Mouse (Mus musculus) CH12.LX (cell line): Measurements from ENCODE around the gene Rmnd1. TPM values are rescaled to one million over a fixed set of nuclear protein-coding genes. Genes with fewer than 3 reads are reported as not detected.

Experiments used
- DNase-seq: peaks from one replicate; pipeline ENCODE4 v3.0.0-alpha.2; 2013; ENCODE audit errors: extremely low read depth
- H3K27ac ChIP-seq: 2 replicates; pipeline ENCODE4 v1.5.1; 2012; ENCODE audit warnings: low read depth, mild to moderate bottlenecking, control low read depth, moderate library complexity; ENCODE audit not compliant: insufficient read depth
- H3K27me3 ChIP-seq: replicated peaks from 2 replicates; pipeline ENCODE3; 2012; ENCODE audit warnings: inconsistent platforms
- H3K36me3 ChIP-seq, 2 experiments: replicated peaks in 1 of 2; 2 replicates each; pipeline versions ENCODE3 to v1.6.1; 2012; ENCODE audit warnings: inconsistent platforms in 1 of 2, low read length in 1 of 2, mild to moderate bottlenecking in 1 of 2, mixed read lengths in 1 of 2, moderate library complexity in 1 of 2; ENCODE audit not compliant: control insufficient read depth in 1 of 2, insufficient read depth in 1 of 2
- H3K4me1 ChIP-seq, 2 experiments: 2 replicates each; pipeline ENCODE4 v1.6.1; 2012; ENCODE audit warnings: inconsistent platforms in 1 of 2, moderate library complexity in 1 of 2; ENCODE audit not compliant: insufficient read depth in 2 of 2, control insufficient read depth in 1 of 2
- H3K4me2 ChIP-seq: 2 replicates; pipeline ENCODE4 v1.6.1; 2012; ENCODE audit warnings: low read depth, mild to moderate bottlenecking, control low read depth; ENCODE audit not compliant: poor library complexity, insufficient read depth, severe bottlenecking
- H3K4me3 ChIP-seq, 3 experiments: fragments of 150-350 bp in 1 of 3; sonication (generic) in 1 of 3; replicated peaks in 1 of 3; 2 replicates each; pipeline versions ENCODE3 to v1.5.1; 2011 to 2012; ENCODE audit warnings: low read depth in 2 of 3, low read length in 2 of 3, mild to moderate bottlenecking in 2 of 3, moderate library complexity in 2 of 3, control low read depth in 1 of 3, improper control_type of control experiment in 1 of 3, inconsistent platforms in 1 of 3, mixed read lengths in 1 of 3; ENCODE audit not compliant: poor library complexity in 1 of 3
- H3K79me2 ChIP-seq: replicated peaks from 2 replicates; pipeline ENCODE4 v1.6.1; 2012; ENCODE audit warnings: mild to moderate bottlenecking, moderate library complexity; ENCODE audit not compliant: control insufficient read depth, poor library complexity, insufficient read depth, severe bottlenecking; ENCODE audit errors: extremely low read depth
- H3K9ac ChIP-seq: 2 replicates; pipeline ENCODE4 v1.6.1; 2012; ENCODE audit warnings: low read depth, mild to moderate bottlenecking, control low read depth, moderate library complexity; ENCODE audit not compliant: insufficient read depth
- H3K9me3 ChIP-seq: replicated peaks from 2 replicates; pipeline ENCODE3; 2012; ENCODE audit warnings: low read length, inconsistent platforms, mixed read lengths
- BHLHE40 ChIP-seq: IDR thresholded peaks from 2 replicates; pipeline ENCODE4 v1.6.1; 2011; ENCODE audit warnings: mild to moderate bottlenecking, low read depth, low read length, improper control_type of control experiment
- CHD1 ChIP-seq: IDR thresholded peaks from 2 replicates; pipeline ENCODE4 v1.6.1; 2012; ENCODE audit warnings: low read depth, low read length, improper control_type of control experiment, inconsistent platforms
- CHD2 ChIP-seq: IDR thresholded peaks from 2 replicates; pipeline ENCODE4 v1.6.1; 2011; ENCODE audit warnings: low read length, improper control_type of control experiment
- CTCF ChIP-seq, 2 experiments: IDR thresholded peaks in 1 of 2; conservative IDR thresholded peaks in 1 of 2; 2 replicates each; pipeline ENCODE4 v1.5.1; 2011 to 2012; ENCODE audit warnings: low read depth in 2 of 2, low read length in 2 of 2, improper control_type of control experiment in 1 of 2, inconsistent platforms in 1 of 2, mild to moderate bottlenecking in 1 of 2, moderate library complexity in 1 of 2
- E2F4 ChIP-seq: IDR thresholded peaks from 2 replicates; pipeline ENCODE4 v1.6.1; 2011; ENCODE audit warnings: low read depth, low read length, improper control_type of control experiment; ENCODE audit not compliant: insufficient replicate concordance
- ELF1 ChIP-seq: IDR thresholded peaks from 2 replicates; pipeline ENCODE4 v1.6.1; 2014; ENCODE audit warnings: low read depth, mild to moderate bottlenecking, inconsistent platforms, low read length, improper control_type of control experiment
- EP300 ChIP-seq: IDR thresholded peaks from 2 replicates; pipeline ENCODE4 v1.6.1; 2011; ENCODE audit warnings: low read length, improper control_type of control experiment
- ETS1 ChIP-seq: conservative IDR thresholded peaks from 2 replicates; pipeline ENCODE4 v1.6.1; 2012; ENCODE audit warnings: low read depth, mild to moderate bottlenecking, inconsistent platforms, low read length, improper control_type of control experiment, moderate library complexity
- GABPA ChIP-seq: IDR thresholded peaks from 2 replicates; pipeline ENCODE4 v1.6.1; 2012; ENCODE audit warnings: low read depth, low read length, improper control_type of control experiment, inconsistent platforms; ENCODE audit not compliant: insufficient replicate concordance
- HCFC1 ChIP-seq: IDR thresholded peaks from 2 replicates; pipeline ENCODE4 v1.6.1; 2012; ENCODE audit warnings: low read depth, mild to moderate bottlenecking, inconsistent platforms, low read length, improper control_type of control experiment
- IRF4 ChIP-seq: IDR thresholded peaks from 2 replicates; pipeline ENCODE4 v1.6.1; 2014; ENCODE audit warnings: low read depth, mild to moderate bottlenecking, inconsistent platforms, low read length, improper control_type of control experiment
- JUN ChIP-seq: IDR thresholded peaks from 2 replicates; pipeline ENCODE4 v1.6.1; 2011; ENCODE audit warnings: low read depth, mild to moderate bottlenecking, low read length, improper control_type of control experiment, moderate library complexity; ENCODE audit not compliant: insufficient read depth
- JUND ChIP-seq: conservative IDR thresholded peaks from 2 replicates; pipeline ENCODE4 v1.6.1; 2011; ENCODE audit warnings: low read depth, low read length, improper control_type of control experiment
- KAT2A ChIP-seq: IDR thresholded peaks from 2 replicates; pipeline ENCODE4 v1.6.1; 2012; ENCODE audit warnings: low read length, improper control_type of control experiment, inconsistent platforms; ENCODE audit not compliant: insufficient replicate concordance
- MAFK ChIP-seq: IDR thresholded peaks from 2 replicates; pipeline ENCODE4 v1.6.1; 2011; ENCODE audit warnings: low read length, improper control_type of control experiment; ENCODE audit not compliant: insufficient replicate concordance
- MAX ChIP-seq: IDR thresholded peaks from 2 replicates; pipeline ENCODE4 v1.6.1; 2011; ENCODE audit warnings: low read length, improper control_type of control experiment
- MAZ ChIP-seq: IDR thresholded peaks from 2 replicates; pipeline ENCODE4 v1.6.1; 2012; ENCODE audit warnings: low read depth, mild to moderate bottlenecking, inconsistent platforms, low read length, improper control_type of control experiment, moderate library complexity
- MEF2A ChIP-seq: IDR thresholded peaks from 2 replicates; pipeline ENCODE4 v1.6.1; 2014; ENCODE audit warnings: low read depth, mild to moderate bottlenecking, inconsistent platforms, low read length, improper control_type of control experiment, borderline replicate concordance
- MXI1 ChIP-seq: IDR thresholded peaks from 2 replicates; pipeline ENCODE4 v1.6.1; 2011; ENCODE audit warnings: mild to moderate bottlenecking, low read depth, low read length, improper control_type of control experiment
- MYC ChIP-seq: IDR thresholded peaks from 2 replicates; pipeline ENCODE4 v1.6.1; 2011; ENCODE audit warnings: low read depth, mild to moderate bottlenecking, improper control_type of control experiment, low read length
- NELFE ChIP-seq: IDR thresholded peaks from 2 replicates; pipeline ENCODE4 v1.6.1; 2011; ENCODE audit warnings: low read depth, low read length, improper control_type of control experiment
- NRF1 ChIP-seq: IDR thresholded peaks from 2 replicates; pipeline ENCODE4 v1.6.1; 2014; ENCODE audit warnings: low read depth, mild to moderate bottlenecking, inconsistent platforms, low read length, improper control_type of control experiment, moderate library complexity
- PAX5 ChIP-seq: IDR thresholded peaks from 2 replicates; pipeline ENCODE4 v1.6.1; 2012; ENCODE audit warnings: low read length, inconsistent platforms, mixed read lengths
- POLR2A ChIP-seq: IDR thresholded peaks from 2 replicates; pipeline ENCODE4 v1.6.1; 2011; ENCODE audit warnings: low read depth, mild to moderate bottlenecking, improper control_type of control experiment, low read length
- POLR2AphosphoS2 ChIP-seq: IDR thresholded peaks from 2 replicates; pipeline ENCODE4 v1.6.1; 2011; ENCODE audit warnings: low read depth, low read length, improper control_type of control experiment
- RAD21 ChIP-seq: IDR thresholded peaks from 2 replicates; pipeline ENCODE4 v1.6.1; 2011; ENCODE audit warnings: low read depth, mild to moderate bottlenecking, low read length, improper control_type of control experiment, moderate library complexity
- RCOR1 ChIP-seq: conservative IDR thresholded peaks from 2 replicates; pipeline ENCODE4 v1.6.1; 2012; ENCODE audit warnings: low read depth, mild to moderate bottlenecking, inconsistent platforms, low read length, improper control_type of control experiment
- SIN3A ChIP-seq: IDR thresholded peaks from 2 replicates; pipeline ENCODE4 v1.6.1; 2012; ENCODE audit warnings: low read length, improper control_type of control experiment, inconsistent platforms
- SMC3 ChIP-seq: IDR thresholded peaks from 2 replicates; pipeline ENCODE4 v1.6.1; 2011; ENCODE audit warnings: low read depth, low read length, improper control_type of control experiment
- TBP ChIP-seq: conservative IDR thresholded peaks from 2 replicates; pipeline ENCODE4 v1.6.1; 2011; ENCODE audit warnings: low read depth, low read length, improper control_type of control experiment
- TCF12 ChIP-seq: IDR thresholded peaks from 2 replicates; pipeline ENCODE4 v1.6.1; 2014; ENCODE audit warnings: low read depth, mild to moderate bottlenecking, inconsistent platforms, low read length, improper control_type of control experiment
- UBTF ChIP-seq: IDR thresholded peaks from 2 replicates; pipeline ENCODE4 v1.6.1; 2012; ENCODE audit warnings: low read depth, mild to moderate bottlenecking, inconsistent platforms, low read length, improper control_type of control experiment, moderate library complexity
- USF1 ChIP-seq: IDR thresholded peaks from 2 replicates; pipeline ENCODE4 v1.6.1; 2014; ENCODE audit warnings: low read depth, mild to moderate bottlenecking, inconsistent platforms, low read length, improper control_type of control experiment
- USF2 ChIP-seq: conservative IDR thresholded peaks from 2 replicates; pipeline ENCODE4 v1.6.1; 2011; ENCODE audit warnings: low read depth, low read length, improper control_type of control experiment
- ZC3H11A ChIP-seq: IDR thresholded peaks from 2 replicates; pipeline ENCODE4 v1.6.1; 2012; ENCODE audit warnings: low read depth, mild to moderate bottlenecking, inconsistent platforms, low read length, improper control_type of control experiment
- ZKSCAN1 ChIP-seq: IDR thresholded peaks from 2 replicates; pipeline ENCODE4 v1.6.1; 2012; ENCODE audit warnings: low read depth, inconsistent platforms, low read length, improper control_type of control experiment, borderline replicate concordance
- ZMIZ1 ChIP-seq: IDR thresholded peaks from 2 replicates; pipeline ENCODE4 v1.6.1; 2012; ENCODE audit warnings: low read depth, mild to moderate bottlenecking, inconsistent platforms, low read length, improper control_type of control experiment
- ZNF384 ChIP-seq: IDR thresholded peaks from 2 replicates; pipeline ENCODE4 v1.6.1; 2012; ENCODE audit warnings: low read depth, low read length, improper control_type of control experiment, inconsistent platforms
- dilution Hi-C: fragments of 300-500 bp; cut with MboI; formaldehyde crosslinking; loops from 2 replicates; pipeline ENCODE4 v1.14.3; 2020; ENCODE audit warnings: low sequenced_read_pairs; ENCODE audit not compliant: extremely low pct_unique_long_range_greater_than_20kb, extremely low pct_ligation_motif_present
- in situ Hi-C: fragments of 300-500 bp; cut with MboI; formaldehyde crosslinking; loops from 3 replicates; pipeline ENCODE4 v1.14.3; 2019; ENCODE audit warnings: low sequenced_read_pairs, low pct_ligation_motif_present, low pct_unique_long_range_greater_than_20kb, mixed read lengths
- polyA plus RNA-seq: library from polyadenylated mRNA; unstranded; fragments of >175 nt; gene quantifications from 2 replicates; pipeline ENCODE4 v1.2.1, GENCODE M21; 2012; ENCODE audit warnings: low read depth; ENCODE audit not compliant: insufficient read length
- total RNA-seq, 2 experiments: library from RNA; depleted of rRNA; stranded (reverse); fragments of 300-350 nt in 1 of 2; fragments of >200 nt in 1 of 2; gene quantifications; 2 replicates each; pipeline ENCODE4 v1.2.3; 2012 to 2014

Gene Rmnd1
- total RNA-seq (2012; rRNA removed) (29.1 and 29.5 TPM in 2 replicates), total RNA-seq (2014; rRNA removed) (44.4 and 44.8 TPM in 2 replicates), polyA plus RNA-seq (37.6 and 43.6 TPM in 2 replicates)

DNA sequence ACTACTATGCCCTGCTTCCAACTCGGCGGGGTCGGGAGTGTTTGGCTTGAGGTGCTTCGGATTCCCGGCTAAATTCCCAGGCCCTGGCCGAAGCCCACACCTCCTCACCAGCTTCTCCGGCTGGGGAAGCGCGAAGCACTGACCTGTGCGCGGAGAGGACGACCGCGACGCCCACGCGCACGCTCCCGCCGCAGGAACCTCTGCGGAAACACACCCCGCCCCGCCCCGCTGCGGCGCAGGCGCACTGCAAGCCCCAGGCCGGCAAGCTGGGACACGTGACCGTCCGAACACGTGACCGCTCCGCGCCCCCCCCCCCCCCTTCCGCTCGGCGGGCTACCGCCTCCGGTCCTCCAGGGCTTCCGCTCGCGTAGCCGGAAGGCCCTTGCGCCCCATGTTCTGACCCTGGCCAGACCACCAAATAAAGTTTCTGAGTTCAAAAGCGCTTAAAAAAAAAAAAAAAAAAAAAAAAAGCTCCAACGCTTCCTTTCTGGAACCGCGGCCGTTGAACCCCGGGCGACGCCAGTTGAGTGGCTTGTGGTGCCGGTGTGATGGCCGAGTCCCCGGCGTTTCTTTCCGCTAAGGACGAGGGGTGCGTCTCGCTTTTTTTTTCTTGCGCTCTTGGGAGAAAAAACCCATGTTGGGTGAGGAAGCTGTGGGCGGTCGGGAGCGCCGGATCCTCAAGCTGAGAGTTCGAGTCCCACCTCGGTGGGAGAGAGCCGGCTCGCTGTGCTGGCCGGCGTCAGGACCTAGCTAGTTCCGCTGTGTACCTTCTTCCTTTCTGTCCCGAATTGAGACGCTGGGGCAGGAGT lies at the start of gene Rmnd1, which contains the start of gene Armt1:
Gene Rmnd1, minus strand, starts transcription at position 266 of the 809 bp plus-strand sequence.
Gene Armt1, plus strand, starts transcription at position 345 of the 809 bp plus-strand sequence.
- H3K27me3 ChIP-seq = no peaks in the 10 kb centered on the region
- H3K27ac ChIP-seq = peak within 1 kb of the TSS; percentile 81
- H3K4me2 ChIP-seq = peak within 1 kb of the TSS; percentile 82
- TF ChIP-seq IRF4 (no peak; the same call in 1 of the 2 replicates), RCOR1 (peak; percentile 85; the same call in 1 of the 2 replicates), GABPA (peak; percentile 16; the same call in 1 of the 2 replicates), CTCF (conservative IDR thresholded peaks at IDR 0.05 in 1 of 2, IDR thresholded peaks at IDR 0.05 in 1 of 2; ENCODE audit: low read depth in 2 of 2, low read length in 2 of 2) (no peak), NELFE (peak; percentile 81), ZNF384 (peak; percentile 100), MXI1 (peak; percentile 93), ZKSCAN1 (peak; percentile 48; the same call in 1 of the 2 replicates), JUND (no peak), MAX (peak; percentile 99), ZMIZ1 (peak; percentile 63; the same call in 1 of the 2 replicates), RAD21 (no peak), MAFK (no peak), USF1 (peak; percentile 99), TCF12 (peak; percentile 85), USF2 (peak; percentile 98), MAZ (peak; percentile 94), E2F4 (0 out of 2 replicates have a peak, but pooled peaks have one; percentile 70), ZC3H11A (no peak), ETS1 (peak; percentile 56), KAT2A (peak; percentile 77; the same call in 1 of the 2 replicates), CHD2 (0 out of 2 replicates have a peak, but pooled peaks have one; percentile 31), BHLHE40 (peak; percentile 94), ELF1 (peak; percentile 96), SIN3A (peak; percentile 92), JUN (no peak), POLR2A (peak; percentile 95), SMC3 (no peak), NRF1 (peak; percentile 96), UBTF (peak; percentile 94), MEF2A (peak; percentile 78), EP300 (no peak), HCFC1 (peak; percentile 93), PAX5 (no peak), TBP (peak; percentile 52; the same call in 1 of the 2 replicates), CHD1 (no peak; the same call in 1 of the 2 replicates), MYC (peak; percentile 79), POLR2AphosphoS2 (peak; percentile 75)
- peak within 1 kb of the TSS; percentile 96 for H3K9ac ChIP-seq
- in situ Hi-C loops (no loop called here), dilution Hi-C loops (no loop called here)
- peak; percentile 91 for DNase-seq
- peaks cover 7 to 49% of the 10 kb centered on the region in 2 experiments for H3K4me1 ChIP-seq
- H3K9me3 ChIP-seq = no peaks in the 10 kb centered on the region
- peaks cover 16 to 44% of the 10 kb centered on the region in 2 experiments for H3K36me3 ChIP-seq
- peaks cover 31% of the 10 kb centered on the region for H3K79me2 ChIP-seq
- H3K4me3 ChIP-seq = peak within 1 kb of the TSS; percentile 82 to 95 (median 89)
